In the genomic region with DNA sequence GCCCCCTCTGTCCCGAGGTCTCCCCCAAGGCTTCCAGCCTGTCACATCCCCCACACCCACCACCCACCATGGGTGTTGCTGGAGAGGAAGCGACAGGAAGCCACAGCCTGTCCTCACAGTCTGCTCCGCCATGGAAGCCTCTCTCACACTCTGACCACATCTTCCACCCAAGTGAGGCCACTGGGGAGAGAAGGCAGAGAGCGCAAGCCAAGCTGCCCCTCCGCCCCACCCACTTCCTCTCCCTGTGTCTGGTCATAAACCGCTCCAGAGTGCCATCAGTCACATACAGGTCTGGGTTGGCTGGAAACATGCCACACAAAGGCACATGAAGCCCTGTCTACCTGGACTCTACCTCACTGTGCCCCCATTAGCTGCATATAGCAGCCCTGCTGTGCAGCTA, we compare ENCODE assay signal across 10 mouse cellular contexts. TPM values are rescaled to one million over a fixed set of nuclear protein-coding genes. Genes with fewer than 3 reads are reported as not detected.
A peak's percentile ranks its signal among the peaks of the same experiment; 100 is the strongest.
DNase-seq lines count a peak whose midpoint lies in the region; ATAC-seq and TF ChIP-seq lines count a peak whose summit lies in the region.
"Had no signal": no experiment of that assay in that cellular context is flagged by ENCODE, and none has a peak within 500 bp of the region (broad histone marks: within the 10 kb centered on the region; RNA-seq: fewer than 3 reads in every experiment).

No protein-coding gene starts in this region.

- H3K4me1 ChIP-seq in lung, adult 2 months (ENCODE audit: control insufficient read depth, insufficient read depth, low read length) = peaks cover 2% of the 10 kb centered on the region; the same call in 1 of the 2 replicates
- no peaks in the 10 kb centered on the region; the same call in 1 of the 2 replicates for H3K4me1 ChIP-seq in hindbrain, embryonic 16.5 days (ENCODE audit: control insufficient read depth, insufficient read depth, low read depth, low read length)
- peaks cover 100% of the 10 kb centered on the region for H3K4me1 ChIP-seq in megakaryocyte, embryonic 14.5 days
- peaks cover 46% of the 10 kb centered on the region for H3K4me1 ChIP-seq in cerebellum, adult 2 months (ENCODE audit: control insufficient read depth, insufficient read depth, low read length)

- intact Hi-C loops in heart, postnatal 36 days (cut with DNase I) = no loop called here

- no peaks in the 10 kb centered on the region; the same call in 1 of the 2 replicates for H3K36me3 ChIP-seq in hindbrain, embryonic 16.5 days (ENCODE audit: control insufficient read depth, insufficient read depth, low read length)
- peaks cover 93% of the 10 kb centered on the region for H3K36me3 ChIP-seq in megakaryocyte, embryonic 14.5 days (replicated peaks; ENCODE audit: low read length)
- H3K36me3 ChIP-seq: limb, embryonic 13.5 days had no signal

- TF ChIP-seq POLR2A in lung, adult 2 months (IDR thresholded peaks at IDR 0.05; ENCODE audit: borderline replicate concordance, extremely low read depth, low read depth, low read length) = no peak
- TF ChIP-seq POLR2A in cerebellum, adult 2 months (IDR thresholded peaks at IDR 0.05; ENCODE audit: borderline replicate concordance, insufficient read depth, low read length) = no peak

- DNase-seq in lung, adult 18-20 months = peak; percentile 64
- DNase-seq in lung, adult 2 months = no peak
- DNase-seq in thymus, postnatal 25 days = peak; percentile 54
- no peak for DNase-seq in cerebellum, adult 2 months
- no peak for DNase-seq in heart, postnatal 36 days
- DNase-seq: right cerebral cortex, postnatal 4 days had no signal

- TF ChIP-seq CTCF in lung, adult 2 months (IDR thresholded peaks at IDR 0.05; ENCODE audit: insufficient read depth, low read length) = no peak
- TF ChIP-seq CTCF in cerebellum, adult 2 months (IDR thresholded peaks at IDR 0.05; ENCODE audit: borderline replicate concordance, insufficient read depth, low read depth, low read length) = no peak

- H3K4me2 ChIP-seq in hindbrain, embryonic 16.5 days (ENCODE audit: low read length) = no peak overlapping the region
- H3K4me2 ChIP-seq: limb, embryonic 13.5 days had no signal

- H3K4me3 ChIP-seq in lung, adult 2 months (replicated peaks; ENCODE audit: extremely low read depth, low read depth, low read length) = no peak overlapping the region
- H3K4me3 ChIP-seq in hindbrain, embryonic 16.5 days (ENCODE audit: low read length) = no peak overlapping the region
- H3K4me3 ChIP-seq in megakaryocyte, embryonic 14.5 days (replicated peaks) = peak overlapping the region; percentile 90
- no peak overlapping the region for H3K4me3 ChIP-seq in cerebellum, adult 2 months (replicated peaks; ENCODE audit: insufficient read depth, low read depth, low read length)
- H3K4me3 ChIP-seq: limb, embryonic 13.5 days had no signal

- H3K9ac ChIP-seq in hindbrain, embryonic 16.5 days (ENCODE audit: low read depth, low read length) = no peak overlapping the region
- H3K9ac ChIP-seq: limb, embryonic 13.5 days had no signal

- WGBS in lung, adult 2 months = 44% methylated on average over 6 of the region's 6 CpGs
- WGBS in hindbrain, embryonic 16.5 days = 82% methylated on average over 6 of the region's 6 CpGs
- WGBS in cerebellum, adult 2 months = 82% methylated on average over 6 of the region's 6 CpGs

- no peak overlapping the region for H3K27ac ChIP-seq in hindbrain, embryonic 16.5 days (ENCODE audit: low read depth, low read length)
- no peak overlapping the region for H3K27ac ChIP-seq in cerebellum, adult 2 months (ENCODE audit: insufficient read depth, low read length)
- H3K27ac ChIP-seq: limb, embryonic 13.5 days had no signal

- ATAC-seq in hindbrain, embryonic 16.5 days = peak; percentile 26; the same call in 1 of the 2 replicates
- no peak for ATAC-seq in erythroblast, adult 5-6 weeks (replicated peaks; ENCODE audit: low FRiP score, poor library complexity, severe bottlenecking)

- H3K9me3 ChIP-seq in hindbrain, embryonic 16.5 days (ENCODE audit: control insufficient read depth, low read length) = no peaks in the 10 kb centered on the region
- H3K9me3 ChIP-seq in megakaryocyte, embryonic 14.5 days = no peaks in the 10 kb centered on the region
- H3K9me3 ChIP-seq: limb, embryonic 13.5 days had no signal

- H3K27me3 ChIP-seq in hindbrain, embryonic 16.5 days (replicated peaks; ENCODE audit: control insufficient read depth, insufficient read depth, low read length) = no peaks in the 10 kb centered on the region
- no peaks in the 10 kb centered on the region for H3K27me3 ChIP-seq in megakaryocyte, embryonic 14.5 days (replicated peaks)
- H3K27me3 ChIP-seq in cerebellum, adult 2 months (ENCODE audit: control insufficient read depth, insufficient read depth, low read length) = no peaks in the 10 kb centered on the region
- H3K27me3 ChIP-seq: limb, embryonic 13.5 days had no signal

RNA-seq across cellular contexts. Expression of a gene that starts 53.3 kb away (rescaled TPM):
- polyA plus RNA-seq in lung, adult 2 months (2012; rRNA removed) = 11.7 and 12.9 TPM in 2 replicates
- 2.2 and 2.4 TPM in 2 replicates for polyA plus RNA-seq in hindbrain, embryonic 16.5 days (2015; fragmentation: Nextera tagmentation; extraction: Ambion mirVana)
- polyA plus RNA-seq in megakaryocyte, embryonic 14.5 days (2012; ENCODE audit: insufficient read depth, low replicate concordance) = 5.5 and 23.4 TPM in 2 replicates
- polyA plus RNA-seq in cerebellum, adult 2 months (2012; rRNA removed) = 47.5 and 53.1 TPM in 2 replicates
- 0.63 and 1.3 TPM in 2 replicates for total RNA-seq in erythroblast, adult 5-6 weeks (2015; ENCODE audit: low replicate concordance)
- total RNA-seq in erythroblast, adult 5-6 weeks (2017; ENCODE audit: low replicate concordance) = 0.84 and 2.3 TPM in 2 replicates
- 10 to 100 TPM; 26.8 to 36.3 TPM for total RNA-seq in heart, postnatal 36 days (2021)

Comparison
In these comparisons a context has a peak if more than half of its experiments do, and no peak if none do; other contexts are left out.
1. DNase-seq: peak in lung, adult 18-20 months (2 of 2) and thymus, postnatal 25 days (single experiment); none in lung, adult 2 months (single experiment), cerebellum, adult 2 months (0 of 2) and heart, postnatal 36 days (0 of 2).